Mouse (Mus musculus) intestine, embryonic 14.5 days (tissue): ENCODE measurements at regions not wholly inside any gene's neighbourhood (a gene's known extent, or its start where the extent isn't known, plus 50 kb on each side); places are given as distances from the start of the nearest gene placed in this dataset.
"Not testable (repeated sequence)": the region's sequence is repeated elsewhere in the genome, so short reads cannot be mapped to it uniquely, and the experiment has no call there.

ENCODE experiments used
- ATAC-seq: fragments of 200-750 bp; cut with Nextera tagmentation; replicated peaks from 2 replicates; pipeline ENCODE4 v1.8.0; 2017; ENCODE audit warnings: low read depth, moderate number of reproducible peaks, moderate TSS enrichment, moderate library complexity; ENCODE audit not compliant: low FRiP score, low TSS enrichment
- DNase-seq: peaks from one replicate; pipeline ENCODE4 v3.0.0-alpha.2; 2018; ENCODE audit warnings: low spot score
- H3K27ac ChIP-seq: fragments of 300-500 bp; sonication (generic); 2 replicates; pipeline ENCODE4 v1.5.1; 2014; ENCODE audit warnings: low read depth, mild to moderate bottlenecking, control low read depth
- H3K27me3 ChIP-seq: fragments of 300-500 bp; sonication (generic); replicated peaks from 2 replicates; pipeline ENCODE4 v1.6.1; 2014; ENCODE audit warnings: low read length, control low read depth; ENCODE audit not compliant: control insufficient read depth, insufficient read depth
- H3K36me3 ChIP-seq: fragments of 300-500 bp; sonication (generic); 2 replicates; pipeline ENCODE4 v1.6.1; 2014; ENCODE audit warnings: low read length, control low read depth; ENCODE audit not compliant: control insufficient read depth, insufficient read depth
- H3K4me1 ChIP-seq: fragments of 300-500 bp; sonication (generic); replicated peaks from 2 replicates; pipeline ENCODE4 v1.6.1; 2014; ENCODE audit warnings: low read length, control low read depth, mixed read lengths; ENCODE audit not compliant: control insufficient read depth, insufficient read depth
- H3K4me2 ChIP-seq: fragments of 300-500 bp; sonication (generic); 2 replicates; pipeline ENCODE4 v1.6.1; 2014; ENCODE audit warnings: low read length
- H3K4me3 ChIP-seq: fragments of 300-500 bp; sonication (generic); 2 replicates; pipeline ENCODE4 v1.5.1; 2014; ENCODE audit warnings: low read depth, low read length, control low read depth, mixed read lengths
- H3K9ac ChIP-seq: fragments of 300-500 bp; sonication (generic); 2 replicates; pipeline ENCODE4 v1.6.1; 2014; ENCODE audit warnings: mild to moderate bottlenecking, low read length
- H3K9me3 ChIP-seq: fragments of 300-500 bp; sonication (generic); 2 replicates; pipeline ENCODE4 v1.6.1; 2016; ENCODE audit warnings: low read length, control low read depth; ENCODE audit not compliant: control insufficient read depth
- WGBS: fragments of 180-500 bp; shearing (Covaris S2); extraction: QIAGEN DNeasy Blood & Tissue Kit; methylation state at CpG from one replicate; pipeline ENCODE4 v1.1.7; 2014; 5-methylcytosine and 5-hydroxymethylcytosine counted together

GRCm38 (mm10) chr14:87775332-87775890, 359.0 kb downstream of the Tdrd3 start:
- DNase-seq (no peak), ATAC-seq (no peak)

GRCm38 (mm10) chr14:87799803-87800202, 383.4 kb downstream of the Tdrd3 start:
- Histone ChIP-seq H3K27ac (no peak overlapping the region), H3K4me3 (no peak overlapping the region), H3K9ac (no peak overlapping the region), H3K9me3 (no peaks in the 10 kb centered on the region), H3K4me2 (no peak overlapping the region), H3K4me1 (no peaks in the 10 kb centered on the region), H3K36me3 (no peaks in the 10 kb centered on the region), H3K27me3 (no peaks in the 10 kb centered on the region)
- 86% methylated on average over 1 of the region's 1 CpGs for WGBS
- ATAC-seq (no peak), DNase-seq (no peak)

More at GRCm38 (mm10) chr14:87775332-87775890, 359.0 kb downstream of the Tdrd3 start:
- H3K27ac ChIP-seq, result no peak overlapping the region
- no peaks in the 10 kb centered on the region for H3K4me1 ChIP-seq
- H3K36me3 ChIP-seq, result no peaks in the 10 kb centered on the region
- H3K4me3 ChIP-seq, result no peak overlapping the region
- no peak overlapping the region for H3K9ac ChIP-seq
- no peaks in the 10 kb centered on the region for H3K27me3 ChIP-seq
- no peak overlapping the region for H3K4me2 ChIP-seq
- H3K9me3 ChIP-seq, result no peaks in the 10 kb centered on the region

GRCm38 (mm10) chr14:87809664-87810063, 393.2 kb downstream of the Tdrd3 start:
- not testable (repeated sequence) for H3K9ac ChIP-seq, H3K4me1 ChIP-seq, ATAC-seq

GRCm38 (mm10) chr14:87844120-87844519, 427.7 kb downstream of the Tdrd3 start:
- Histone ChIP-seq H3K27me3 (no peaks in the 10 kb centered on the region), H3K27ac (no peak overlapping the region), H3K4me2 (no peak overlapping the region), H3K9me3 (no peaks in the 10 kb centered on the region), H3K4me1 (no peaks in the 10 kb centered on the region), H3K4me3 (no peak overlapping the region), H3K9ac (no peak overlapping the region), H3K36me3 (no peaks in the 10 kb centered on the region)
- 86% methylated on average over 2 of the region's 2 CpGs for WGBS
- no peak for DNase-seq
- ATAC-seq, result no peak

More at GRCm38 (mm10) chr14:87809664-87810063, 393.2 kb downstream of the Tdrd3 start:
- H3K36me3 ChIP-seq, H3K27ac ChIP-seq, H3K4me3 ChIP-seq, H3K27me3 ChIP-seq, H3K9me3 ChIP-seq, H3K4me2 ChIP-seq, DNase-seq: not testable (repeated sequence)
- 93% methylated on average over 15 of the region's 15 CpGs for WGBS

- ATAC-seq, result no peak
- Histone ChIP-seq H3K9me3 (no peaks in the 10 kb centered on the region), H3K36me3 (no peaks in the 10 kb centered on the region), H3K4me3 (no peak overlapping the region), H3K27me3 (no peaks in the 10 kb centered on the region), H3K9ac (no peak overlapping the region), H3K4me1 (no peaks in the 10 kb centered on the region), H3K27ac (no peak overlapping the region), H3K4me2 (no peak overlapping the region)
- 88% methylated on average over 3 of the region's 3 CpGs for WGBS
- no peak for DNase-seq
Measured at GRCm38 (mm10) chr14:87861486-87861885, 445.0 kb downstream of the Tdrd3 start.

- DNase-seq, result no peak
- Histone ChIP-seq H3K4me1 (no peaks in the 10 kb centered on the region), H3K4me2 (no peak overlapping the region), H3K4me3 (no peak overlapping the region), H3K9me3 (no peaks in the 10 kb centered on the region), H3K27me3 (no peaks in the 10 kb centered on the region), H3K9ac (no peak overlapping the region), H3K36me3 (no peaks in the 10 kb centered on the region), H3K27ac (no peak overlapping the region)
- 81% methylated on average over 9 of the region's 9 CpGs for WGBS
- ATAC-seq, result no peak
Measured at GRCm38 (mm10) chr14:87864388-87865215, 448.2 kb downstream of the Tdrd3 start.

GRCm38 (mm10) chr14:87865216-87866202, 449.1 kb downstream of the Tdrd3 start:
- Histone ChIP-seq H3K4me3 (no peak overlapping the region), H3K4me1 (no peaks in the 10 kb centered on the region), H3K27me3 (no peaks in the 10 kb centered on the region), H3K27ac (no peak overlapping the region), H3K9me3 (no peaks in the 10 kb centered on the region), H3K9ac (no peak overlapping the region), H3K36me3 (no peaks in the 10 kb centered on the region), H3K4me2 (no peak overlapping the region)
- DNase-seq (no peak), ATAC-seq (no peak)
- WGBS, result 77% methylated on average over 14 of the region's 14 CpGs

GRCm38 (mm10) chr14:87901784-87902183, 485.3 kb downstream of the Tdrd3 start:
- WGBS, result 74% methylated on average over 3 of the region's 3 CpGs
- ATAC-seq (no peak), DNase-seq (no peak)
- Histone ChIP-seq H3K4me1 (no peaks in the 10 kb centered on the region), H3K4me3 (no peak overlapping the region), H3K27ac (no peak overlapping the region), H3K4me2 (no peak overlapping the region), H3K27me3 (no peaks in the 10 kb centered on the region), H3K36me3 (no peaks in the 10 kb centered on the region), H3K9me3 (no peaks in the 10 kb centered on the region), H3K9ac (no peak overlapping the region)
